Mouse (Mus musculus): ENCODE measurements around the gene Mpz. TPM values are rescaled to one million over a fixed set of nuclear protein-coding genes. Genes with fewer than 3 reads are reported as not detected.
"Not testable (repeated sequence)": the region's sequence is repeated elsewhere in the genome, so short reads cannot be mapped to it uniquely, and the experiment has no call there.

The Mpz gene
- polyA plus RNA-seq, 1 experiment, result 0.47 TPM

DNA sequence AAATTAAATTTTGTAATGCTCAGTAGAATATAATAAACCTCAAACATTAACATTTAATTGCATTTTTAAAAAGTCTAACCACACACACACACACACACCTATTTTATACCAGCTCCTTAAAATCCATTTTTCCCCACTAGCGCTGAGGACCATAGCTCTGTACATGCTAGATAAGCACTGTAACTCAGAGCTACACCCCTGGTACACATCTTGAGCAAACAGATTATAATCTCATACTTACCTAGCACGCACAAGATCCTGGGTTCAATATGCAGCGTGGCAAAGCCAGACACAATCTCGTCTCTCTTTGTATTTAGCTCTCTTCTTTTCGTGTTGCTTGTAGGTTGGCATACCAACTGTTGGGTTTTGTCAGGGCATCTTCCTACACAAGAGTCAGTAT, 26.1 kb upstream of the Mpz start:
- H3K36me3 ChIP-seq (ENCODE audit: control insufficient read depth, insufficient read depth, low read length), result no peaks in the 10 kb centered on the region; the same call in 1 of the 2 replicates
- 88% methylated on average over 5 of the region's 5 CpGs for WGBS
- H3K27me3 ChIP-seq (ENCODE audit: control insufficient read depth, insufficient read depth, low read length), result no peaks in the 10 kb centered on the region
- H3K4me3 ChIP-seq (ENCODE audit: extremely low read depth, insufficient read depth, insufficient read length), result no peak overlapping the region
- H3K4me1 ChIP-seq (ENCODE audit: control insufficient read depth, insufficient read depth, insufficient read length), result peaks cover 5% of the 10 kb centered on the region; the same call in 1 of the 2 replicates
- TF ChIP-seq POLR2A (IDR thresholded peaks at IDR 0.05; ENCODE audit: low read depth, low read length), result no peak
- TF ChIP-seq CTCF (IDR thresholded peaks at IDR 0.05; ENCODE audit: extremely low read depth, insufficient read depth, insufficient read length, insufficient replicate concordance), result no peak
- H3K27ac ChIP-seq (ENCODE audit: insufficient read depth, low read length), result no peak overlapping the region
- DNase-seq (ENCODE audit: low read depth in 1 of 2, low spot score in 2 of 2), result no peak

- Histone ChIP-seq H3K27ac (ENCODE audit: insufficient read depth, low read length) (no peak overlapping the region), H3K27me3 (ENCODE audit: control insufficient read depth, insufficient read depth, low read length) (no peaks in the 10 kb centered on the region), H3K4me3 (ENCODE audit: extremely low read depth, insufficient read depth, insufficient read length) (no peak overlapping the region), H3K36me3 (ENCODE audit: control insufficient read depth, insufficient read depth, low read length) (peaks cover 12% of the 10 kb centered on the region), H3K4me1 (ENCODE audit: control insufficient read depth, insufficient read depth, insufficient read length) (no peaks in the 10 kb centered on the region)
- DNase-seq (ENCODE audit: low read depth in 1 of 2, low spot score in 2 of 2), result peak in 1 of 2 experiments; percentile 11
- TF ChIP-seq POLR2A (IDR thresholded peaks at IDR 0.05; ENCODE audit: low read depth, low read length) (no peak), CTCF (IDR thresholded peaks at IDR 0.05; ENCODE audit: extremely low read depth, insufficient read depth, insufficient read length, insufficient replicate concordance) (no peak)
- WGBS, result 79% methylated on average over 7 of the region's 7 CpGs
These were observed 21.3 kb upstream of the Mpz start for GRCm38 (mm10) chr1:171129251-171129650.

DNA sequence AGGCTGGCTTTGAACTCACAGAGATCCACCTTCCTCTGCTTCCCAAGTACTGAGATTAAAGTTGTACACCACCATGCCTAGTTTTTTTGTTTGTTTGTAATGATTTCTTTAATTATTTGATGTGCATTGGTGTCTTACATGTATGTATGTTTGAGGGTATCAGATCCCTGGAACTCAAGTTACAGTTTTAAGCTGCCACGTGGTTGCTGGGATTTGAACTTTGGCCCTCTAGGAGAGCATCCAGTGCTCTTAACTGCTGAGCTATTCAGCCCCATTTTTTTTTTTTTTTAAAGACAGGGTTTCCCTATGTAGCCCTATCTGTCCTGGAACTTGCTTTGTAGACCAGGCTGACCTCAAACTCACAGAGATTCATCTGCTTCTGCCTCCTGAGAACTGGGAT, 19.5 kb upstream of the Mpz start:
- H3K27ac ChIP-seq (ENCODE audit: insufficient read depth, low read length), result no peak overlapping the region

DNA sequence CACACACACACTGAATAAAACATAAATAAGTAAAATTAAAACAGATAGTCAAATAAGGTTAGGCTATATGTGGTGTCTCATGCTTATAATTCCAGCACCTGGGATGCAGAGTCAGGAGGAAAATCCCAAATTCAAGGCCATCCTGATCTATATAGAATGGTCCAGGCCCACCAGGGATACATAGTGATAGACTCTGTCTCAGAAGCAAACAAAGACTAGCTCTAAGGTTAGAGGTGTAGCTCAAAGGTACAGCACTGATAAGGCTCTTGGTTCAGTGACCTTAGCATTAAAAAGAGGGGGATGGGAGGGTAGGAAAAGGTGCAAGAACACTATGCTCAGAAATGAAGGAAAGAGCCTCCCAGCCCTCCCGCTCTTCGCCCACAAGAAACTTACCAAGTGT, 14.9 kb upstream of the Mpz start:
- DNase-seq (ENCODE audit: low read depth in 1 of 2, low spot score in 2 of 2), result no peak
- H3K36me3 ChIP-seq (ENCODE audit: control insufficient read depth, insufficient read depth, low read length), result peaks cover 24% of the 10 kb centered on the region
- H3K4me1 ChIP-seq (ENCODE audit: control insufficient read depth, insufficient read depth, insufficient read length), result no peaks in the 10 kb centered on the region
- WGBS, result 99% methylated on average over 2 of the region's 2 CpGs
- no peak overlapping the region for H3K4me3 ChIP-seq (ENCODE audit: extremely low read depth, insufficient read depth, insufficient read length)
- no peak for TF ChIP-seq CTCF (IDR thresholded peaks at IDR 0.05; ENCODE audit: extremely low read depth, insufficient read depth, insufficient read length, insufficient replicate concordance)
- no peak overlapping the region for H3K27ac ChIP-seq (ENCODE audit: insufficient read depth, low read length)
- no peaks in the 10 kb centered on the region for H3K27me3 ChIP-seq (ENCODE audit: control insufficient read depth, insufficient read depth, low read length)

More for the DNA sequence above, 19.5 kb upstream of the Mpz start:
- TF ChIP-seq CTCF (IDR thresholded peaks at IDR 0.05; ENCODE audit: extremely low read depth, insufficient read depth, insufficient read length, insufficient replicate concordance) (no peak), POLR2A (IDR thresholded peaks at IDR 0.05; ENCODE audit: low read depth, low read length) (no peak)
- H3K36me3 ChIP-seq (ENCODE audit: control insufficient read depth, insufficient read depth, low read length), result peaks cover 21% of the 10 kb centered on the region
- no peak for DNase-seq (ENCODE audit: low read depth in 1 of 2, low spot score in 2 of 2)
- no peaks in the 10 kb centered on the region for H3K4me1 ChIP-seq (ENCODE audit: control insufficient read depth, insufficient read depth, insufficient read length)
- whole genome bisulfite sequencing, result 85% methylated on average over 1 of the region's 1 CpGs
- no peaks in the 10 kb centered on the region for H3K27me3 ChIP-seq (ENCODE audit: control insufficient read depth, insufficient read depth, low read length)
- H3K4me3 ChIP-seq (ENCODE audit: extremely low read depth, insufficient read depth, insufficient read length), result no peak overlapping the region

DNA sequence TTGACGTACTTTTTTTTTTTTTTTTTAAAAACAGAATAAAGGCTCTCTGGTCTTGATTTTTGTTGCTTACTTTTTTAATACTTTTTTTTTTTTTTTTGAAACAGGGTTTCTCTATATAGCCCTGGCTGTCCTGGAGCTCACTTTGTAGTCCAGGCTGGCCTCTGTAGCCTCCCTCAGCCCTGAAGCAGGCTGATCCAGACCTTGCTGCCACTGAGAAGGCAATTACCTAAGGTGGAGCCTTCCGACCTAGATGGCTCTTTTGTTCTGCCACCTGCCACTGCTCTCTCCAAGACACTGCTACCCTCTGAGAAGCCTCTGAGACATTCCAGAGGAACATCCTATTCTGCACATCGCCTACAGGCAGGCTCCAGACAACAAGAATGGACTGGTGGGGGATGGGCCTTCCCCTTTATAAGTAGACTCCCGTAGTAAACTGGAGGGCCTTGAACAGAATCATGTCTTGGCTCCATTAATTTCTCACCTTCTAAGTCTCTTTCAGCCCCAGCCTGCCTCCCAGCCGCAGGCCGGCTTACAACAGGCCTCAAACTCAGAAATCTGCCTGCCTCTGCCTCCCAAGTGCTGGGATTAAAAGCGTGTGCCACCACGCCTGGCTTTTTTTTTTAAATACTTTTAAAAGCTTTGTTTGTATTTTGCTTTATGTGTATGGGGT, 12.9 kb upstream of the Mpz start:
- DNase-seq (ENCODE audit: low read depth in 1 of 2, low spot score in 2 of 2); H3K4me1 ChIP-seq (ENCODE audit: control insufficient read depth, insufficient read depth, insufficient read length); H3K27ac ChIP-seq (ENCODE audit: insufficient read depth, low read length); H3K4me3 ChIP-seq (ENCODE audit: extremely low read depth, insufficient read depth, insufficient read length); H3K27me3 ChIP-seq (ENCODE audit: control insufficient read depth, insufficient read depth, low read length): not testable (repeated sequence)
- H3K36me3 ChIP-seq (ENCODE audit: control insufficient read depth, insufficient read depth, low read length), result peaks cover 25% of the 10 kb centered on the region
- 95% methylated on average over 8 of the region's 8 CpGs for WGBS

GRCm38 (mm10) chr1:171142981-171143380, 7.5 kb upstream of the Mpz start:
- H3K4me3 ChIP-seq (ENCODE audit: extremely low read depth, insufficient read depth, insufficient read length); H3K27ac ChIP-seq (ENCODE audit: insufficient read depth, low read length); H3K4me1 ChIP-seq (ENCODE audit: control insufficient read depth, insufficient read depth, insufficient read length); DNase-seq (ENCODE audit: low read depth in 1 of 2, low spot score in 2 of 2); H3K27me3 ChIP-seq (ENCODE audit: control insufficient read depth, insufficient read depth, low read length): not testable (repeated sequence)
- peaks cover 21% of the 10 kb centered on the region for H3K36me3 ChIP-seq (ENCODE audit: control insufficient read depth, insufficient read depth, low read length)
- 85% methylated on average over 11 of the region's 11 CpGs for WGBS

GRCm38 (mm10) chr1:171150838-171151391, 404 bp downstream of the Mpz start:
- DNase-seq (ENCODE audit: low read depth in 1 of 2, low spot score in 2 of 2), result peak in 1 of 2 experiments; percentile 7
- Histone ChIP-seq H3K36me3 (ENCODE audit: control insufficient read depth, insufficient read depth, low read length) (no peaks in the 10 kb centered on the region), H3K27ac (ENCODE audit: insufficient read depth, low read length) (peak overlapping the region; percentile 68), H3K4me3 (ENCODE audit: extremely low read depth, insufficient read depth, insufficient read length) (peak overlapping the region; percentile 62), H3K4me1 (ENCODE audit: control insufficient read depth, insufficient read depth, insufficient read length) (peaks cover 4% of the 10 kb centered on the region), H3K27me3 (ENCODE audit: control insufficient read depth, insufficient read depth, low read length) (no peaks in the 10 kb centered on the region)
- WGBS, result 19% methylated on average over 18 of the region's 18 CpGs
- TF ChIP-seq POLR2A (IDR thresholded peaks at IDR 0.05; ENCODE audit: low read depth, low read length) (no peak), CTCF (IDR thresholded peaks at IDR 0.05; ENCODE audit: extremely low read depth, insufficient read depth, insufficient read length, insufficient replicate concordance) (no peak)
